Mouse (Mus musculus): ENCODE measurements around the gene Arl8b.

GRCm38 (mm10) chr6:108844093-108844492 is 61.2 kb downstream of the Arl8b start:
- TF ChIP-seq POLR2A (IDR thresholded peaks at IDR 0.05; ENCODE audit: borderline replicate concordance, low read depth, low read length) (no peak), CTCF (IDR thresholded peaks at IDR 0.05; ENCODE audit: low read depth, low read length) (no peak)

All from bone marrow macrophage, adult 2 months (primary cell).